Mouse (Mus musculus) hindbrain, embryonic 16.5 days (tissue): ENCODE results near the gene Upb1. TPM values are rescaled to one million over a fixed set of nuclear protein-coding genes. Genes with fewer than 3 reads are reported as not detected.
A peak's percentile ranks its signal among the peaks of the same experiment; 100 is the strongest.

Source experiments
- ATAC-seq: fragments of 200-750 bp; cut with Nextera tagmentation; 2 replicates; pipeline ENCODE4 v1.8.0; 2017; ENCODE audit warnings: moderate TSS enrichment, moderate library complexity
- H3K27ac ChIP-seq: fragments of 300-500 bp; sonication (generic); 2 replicates; pipeline ENCODE4 v1.5.1; 2014; ENCODE audit warnings: low read depth, mild to moderate bottlenecking, control low read depth, low read length, moderate library complexity
- H3K27me3 ChIP-seq: fragments of 300-500 bp; sonication (generic); replicated peaks from 2 replicates; pipeline ENCODE4 v1.6.1; 2014; ENCODE audit warnings: low read length; ENCODE audit not compliant: control insufficient read depth, insufficient read depth
- H3K36me3 ChIP-seq: fragments of 300-500 bp; sonication (generic); 2 replicates; pipeline ENCODE4 v1.6.1; 2014; ENCODE audit warnings: mild to moderate bottlenecking, low read length, moderate library complexity, mixed read lengths; ENCODE audit not compliant: control insufficient read depth, insufficient read depth
- H3K4me1 ChIP-seq: fragments of 300-500 bp; sonication (generic); 2 replicates; pipeline ENCODE4 v1.6.1; 2014; ENCODE audit warnings: low read depth, low read length; ENCODE audit not compliant: control insufficient read depth, insufficient read depth
- H3K4me2 ChIP-seq: fragments of 300-500 bp; sonication (generic); 2 replicates; pipeline ENCODE4 v1.6.1; 2014; ENCODE audit warnings: mild to moderate bottlenecking, low read length, control low read depth, moderate library complexity
- H3K4me3 ChIP-seq: fragments of 300-500 bp; sonication (generic); 2 replicates; pipeline ENCODE4 v1.5.1; 2014; ENCODE audit warnings: mild to moderate bottlenecking, low read length, control low read depth, moderate library complexity
- H3K9ac ChIP-seq: fragments of 300-500 bp; sonication (generic); 2 replicates; pipeline ENCODE4 v1.6.1; 2014; ENCODE audit warnings: low read depth, mild to moderate bottlenecking, control low read depth, low read length, moderate library complexity
- H3K9me3 ChIP-seq: fragments of 300-500 bp; sonication (generic); 2 replicates; pipeline ENCODE4 v1.6.1; 2014; ENCODE audit warnings: mild to moderate bottlenecking, low read length, moderate library complexity; ENCODE audit not compliant: control insufficient read depth
- WGBS: fragments of 180-500 bp; shearing (Covaris S2); extraction: QIAGEN DNeasy Blood & Tissue Kit; methylation state at CpG from one replicate; pipeline ENCODE4 v1.1.7; 2014; 5-methylcytosine and 5-hydroxymethylcytosine counted together
- polyA plus RNA-seq: library from polyadenylated mRNA; unstranded; fragments of >200 nt; fragmentation: Nextera tagmentation; extraction: Ambion mirVana; gene quantifications from 2 replicates; pipeline ENCODE4 v1.2.1, GENCODE M21; 2015

The Upb1 gene
- polyA plus RNA-seq, 1 experiment from 2014 or later, result 0.39 TPM

- Histone ChIP-seq H3K9ac (no peak overlapping the region), H3K36me3 (no peaks in the 10 kb centered on the region), H3K27ac (no peak overlapping the region), H3K27me3 (no peaks in the 10 kb centered on the region), H3K4me2 (no peak overlapping the region), H3K4me1 (peaks cover 10% of the 10 kb centered on the region), H3K4me3 (no peak overlapping the region), H3K9me3 (no peaks in the 10 kb centered on the region)
- peak; percentile 57 for ATAC-seq
- 22% methylated on average over 3 of the region's 3 CpGs for WGBS
Measured at GRCm38 (mm10) chr10:75436604-75437217, 35.8 kb downstream of the Upb1 start.

GRCm38 (mm10) chr10:75437284-75437683 lies 36.4 kb downstream of the Upb1 start:
- no peaks in the 10 kb centered on the region for H3K9me3 ChIP-seq
- H3K36me3 ChIP-seq, result no peaks in the 10 kb centered on the region
- H3K4me2 ChIP-seq, result no peak overlapping the region
- H3K27ac ChIP-seq, result no peak overlapping the region
- H3K4me3 ChIP-seq, result no peak overlapping the region
- no peak overlapping the region for H3K9ac ChIP-seq
- no peaks in the 10 kb centered on the region for H3K27me3 ChIP-seq
- WGBS, result 90% methylated on average over 1 of the region's 1 CpGs
- H3K4me1 ChIP-seq, result peaks cover 10% of the 10 kb centered on the region
- no peak for ATAC-seq

GRCm38 (mm10) chr10:75438132-75438810 lies 37.4 kb downstream of the Upb1 start:
- H3K27ac ChIP-seq, result peak overlapping the region; percentile 55

GRCm38 (mm10) chr10:75439211-75439811 lies 38.4 kb downstream of the Upb1 start:
- Histone ChIP-seq H3K27me3 (no peaks in the 10 kb centered on the region), H3K4me1 (peaks cover 10% of the 10 kb centered on the region), H3K9me3 (no peaks in the 10 kb centered on the region), H3K4me3 (no peak overlapping the region), H3K36me3 (no peaks in the 10 kb centered on the region), H3K4me2 (no peak overlapping the region), H3K27ac (peak overlapping the region; percentile 55), H3K9ac (no peak overlapping the region)
- ATAC-seq, result peak; percentile 48
- WGBS, result 35% methylated on average over 7 of the region's 7 CpGs

More at GRCm38 (mm10) chr10:75438132-75438810, 37.4 kb downstream of the Upb1 start:
- H3K27me3 ChIP-seq, result no peaks in the 10 kb centered on the region
- H3K9me3 ChIP-seq, result no peaks in the 10 kb centered on the region
- H3K36me3 ChIP-seq, result no peaks in the 10 kb centered on the region
- no peak overlapping the region for H3K4me3 ChIP-seq
- peaks cover 10% of the 10 kb centered on the region for H3K4me1 ChIP-seq
- peak; percentile 74; the same call in 1 of the 2 replicates for ATAC-seq
- no peak overlapping the region for H3K9ac ChIP-seq
- WGBS, result 42% methylated on average over 13 of the region's 13 CpGs
- H3K4me2 ChIP-seq, result no peak overlapping the region

- no peak overlapping the region for H3K4me2 ChIP-seq
- no peaks in the 10 kb centered on the region for H3K36me3 ChIP-seq
- no peak overlapping the region for H3K4me3 ChIP-seq
- no peak overlapping the region for H3K27ac ChIP-seq
- no peaks in the 10 kb centered on the region for H3K27me3 ChIP-seq
- peaks cover 14% of the 10 kb centered on the region for H3K4me1 ChIP-seq
- H3K9me3 ChIP-seq, result no peaks in the 10 kb centered on the region
- ATAC-seq, result no peak
- 88% methylated on average over 3 of the region's 3 CpGs for WGBS
- H3K9ac ChIP-seq, result no peak overlapping the region
Measured at GRCm38 (mm10) chr10:75440756-75441155, 39.8 kb downstream of the Upb1 start.

- no peaks in the 10 kb centered on the region for H3K36me3 ChIP-seq
- no peak overlapping the region for H3K9ac ChIP-seq
- no peak overlapping the region for H3K4me2 ChIP-seq
- peaks cover 14% of the 10 kb centered on the region for H3K4me1 ChIP-seq
- no peaks in the 10 kb centered on the region for H3K9me3 ChIP-seq
- H3K27me3 ChIP-seq, result no peaks in the 10 kb centered on the region
- no peak overlapping the region for H3K4me3 ChIP-seq
- ATAC-seq, result no peak
- 87% methylated on average over 4 of the region's 4 CpGs for WGBS
- H3K27ac ChIP-seq, result no peak overlapping the region
Measured at GRCm38 (mm10) chr10:75441800-75442199, 40.9 kb downstream of the Upb1 start.

- H3K4me1 ChIP-seq, result peaks cover 12% of the 10 kb centered on the region
- H3K9me3 ChIP-seq, result no peaks in the 10 kb centered on the region
- H3K36me3 ChIP-seq, result no peaks in the 10 kb centered on the region
- no peaks in the 10 kb centered on the region for H3K27me3 ChIP-seq
- WGBS, result 83% methylated on average over 4 of the region's 4 CpGs
- H3K27ac ChIP-seq, result no peak overlapping the region
- no peak for ATAC-seq
- H3K4me3 ChIP-seq, result no peak overlapping the region
- H3K4me2 ChIP-seq, result no peak overlapping the region
- H3K9ac ChIP-seq, result no peak overlapping the region
Measured at GRCm38 (mm10) chr10:75443017-75443416, 42.1 kb downstream of the Upb1 start.

- H3K9ac ChIP-seq, result no peak overlapping the region
- H3K27me3 ChIP-seq, result no peaks in the 10 kb centered on the region
- H3K27ac ChIP-seq, result no peak overlapping the region
- ATAC-seq, result peak; percentile 63; the same call in 1 of the 2 replicates
- no peak overlapping the region for H3K4me2 ChIP-seq
- no peaks in the 10 kb centered on the region for H3K9me3 ChIP-seq
- no peaks in the 10 kb centered on the region for H3K36me3 ChIP-seq
- 77% methylated on average over 19 of the region's 19 CpGs for WGBS
- H3K4me1 ChIP-seq, result peaks cover 6% of the 10 kb centered on the region; the same call in 1 of the 2 replicates
- H3K4me3 ChIP-seq, result no peak overlapping the region
Measured at GRCm38 (mm10) chr10:75444111-75444826, 43.4 kb downstream of the Upb1 start.

- Histone ChIP-seq H3K4me3 (no peak overlapping the region), H3K4me2 (no peak overlapping the region), H3K4me1 (peaks cover 4% of the 10 kb centered on the region; the same call in 1 of the 2 replicates), H3K9me3 (no peaks in the 10 kb centered on the region), H3K36me3 (no peaks in the 10 kb centered on the region), H3K27ac (no peak overlapping the region), H3K9ac (no peak overlapping the region), H3K27me3 (no peaks in the 10 kb centered on the region)
- no peak for ATAC-seq
- 60% methylated on average over 8 of the region's 8 CpGs for WGBS
Measured at GRCm38 (mm10) chr10:75445030-75445429, 44.1 kb downstream of the Upb1 start.
